Mouse (Mus musculus) heart, embryonic 10.5 days (tissue): ENCODE results near the gene S100a13. TPM values are rescaled to one million over a fixed set of nuclear protein-coding genes. Genes with fewer than 3 reads are reported as not detected.

ENCODE experiments used
- DNase-seq: peaks from one replicate; pipeline ENCODE4 v3.0.0-alpha.2; 2017; ENCODE audit warnings: low spot score
- H3K27ac ChIP-seq: fragments of 300-500 bp; sonication (generic); 2 replicates; pipeline ENCODE4 v1.5.1; 2016; ENCODE audit warnings: mild to moderate bottlenecking
- H3K27me3 ChIP-seq: fragments of 300-500 bp; sonication (generic); 2 replicates; pipeline ENCODE4 v1.6.1; 2016; ENCODE audit warnings: mild to moderate bottlenecking; ENCODE audit not compliant: poor library complexity, insufficient read depth, severe bottlenecking
- H3K36me3 ChIP-seq: fragments of 300-500 bp; sonication (generic); 2 replicates; pipeline ENCODE4 v1.6.1; 2016; ENCODE audit warnings: mild to moderate bottlenecking, moderate library complexity
- H3K4me1 ChIP-seq: fragments of 300-500 bp; sonication (generic); 2 replicates; pipeline ENCODE4 v1.6.1; 2016; ENCODE audit warnings: mild to moderate bottlenecking
- H3K4me3 ChIP-seq: fragments of 300-500 bp; sonication (generic); 2 replicates; pipeline ENCODE4 v1.5.1; 2016; ENCODE audit warnings: mild to moderate bottlenecking, moderate library complexity
- H3K9me3 ChIP-seq: fragments of 300-500 bp; sonication (generic); 2 replicates; pipeline ENCODE4 v1.6.1; 2016; ENCODE audit warnings: mild to moderate bottlenecking, moderate library complexity
- WGBS: fragments of 180-500 bp; shearing (Covaris S2); methylation state at CpG from one replicate; pipeline ENCODE4 v1.1.7; 2016; 5-methylcytosine and 5-hydroxymethylcytosine counted together
- polyA plus RNA-seq: library from polyadenylated mRNA; unstranded; fragments of >200 nt; fragmentation: Nextera tagmentation; extraction: Ambion mirVana; gene quantifications from 2 replicates; pipeline ENCODE4 v1.2.1, GENCODE M21; 2016

Gene S100a13
- polyA plus RNA-seq, 1 experiment from 2014 or later: 32.3 TPM

GRCm38 (mm10) chr3:90512948-90513642 is 1.1 kb upstream of the S100a13 start:
- Histone ChIP-seq H3K4me3 (peak overlapping the region; percentile 60), H3K9me3 (no peaks in the 10 kb centered on the region), H3K4me1 (peaks cover 32% of the 10 kb centered on the region), H3K27me3 (no peaks in the 10 kb centered on the region), H3K36me3 (peaks cover 7% of the 10 kb centered on the region; the same call in 1 of the 2 replicates), H3K27ac (peak overlapping the region; percentile 89; the same call in 1 of the 2 replicates)
- 62% methylated on average over 9 of the region's 9 CpGs for WGBS
- DNase-seq: no peak

- peaks cover 30% of the 10 kb centered on the region for H3K4me1 ChIP-seq
- H3K36me3 ChIP-seq: peaks cover 7% of the 10 kb centered on the region; the same call in 1 of the 2 replicates
- H3K9me3 ChIP-seq: no peaks in the 10 kb centered on the region
- peak overlapping the region; percentile 89 for H3K27ac ChIP-seq
- WGBS: 0% methylated on average over 10 of the region's 10 CpGs
- DNase-seq: peak; percentile 88
- no peaks in the 10 kb centered on the region for H3K27me3 ChIP-seq
- peak overlapping the region; percentile 60 for H3K4me3 ChIP-seq
These were observed 456 bp downstream of the S100a13 start for GRCm38 (mm10) chr3:90514691-90515090.

GRCm38 (mm10) chr3:90515242-90515641 is 1.0 kb downstream of the S100a13 start:
- peak; percentile 66 for DNase-seq
- Histone ChIP-seq H3K27me3 (no peaks in the 10 kb centered on the region), H3K4me1 (peaks cover 30% of the 10 kb centered on the region), H3K4me3 (peak overlapping the region; percentile 60), H3K36me3 (peaks cover 6% of the 10 kb centered on the region; the same call in 1 of the 2 replicates), H3K27ac (peak overlapping the region; percentile 89; the same call in 1 of the 2 replicates), H3K9me3 (no peaks in the 10 kb centered on the region)
- 33% methylated on average over 1 of the region's 1 CpGs for WGBS

GRCm38 (mm10) chr3:90515789-90516188 is 1.6 kb downstream of the S100a13 start:
- Histone ChIP-seq H3K4me1 (peaks cover 30% of the 10 kb centered on the region), H3K27me3 (no peaks in the 10 kb centered on the region), H3K36me3 (peaks cover 4% of the 10 kb centered on the region; the same call in 1 of the 2 replicates), H3K9me3 (no peaks in the 10 kb centered on the region), H3K4me3 (peak overlapping the region; percentile 60; the same call in 1 of the 2 replicates), H3K27ac (no peak overlapping the region)
- DNase-seq: peak; percentile 69
- WGBS: 89% methylated on average over 4 of the region's 4 CpGs

- H3K27ac ChIP-seq: no peak overlapping the region
- no peaks in the 10 kb centered on the region for H3K36me3 ChIP-seq
- peaks cover 30% of the 10 kb centered on the region for H3K4me1 ChIP-seq
- peak; percentile 64 for DNase-seq
- WGBS: 81% methylated on average over 4 of the region's 4 CpGs
- H3K4me3 ChIP-seq: no peak overlapping the region
- no peaks in the 10 kb centered on the region for H3K27me3 ChIP-seq
- H3K9me3 ChIP-seq: no peaks in the 10 kb centered on the region
These were observed 3.5 kb downstream of the S100a13 start for GRCm38 (mm10) chr3:90517711-90518110.

- no peaks in the 10 kb centered on the region for H3K4me1 ChIP-seq
- H3K27ac ChIP-seq: no peak overlapping the region
- no peak overlapping the region for H3K4me3 ChIP-seq
- H3K27me3 ChIP-seq: peaks cover 11% of the 10 kb centered on the region; the same call in 1 of the 2 replicates
- WGBS: 62% methylated on average over 4 of the region's 4 CpGs
- no peak for DNase-seq
- H3K9me3 ChIP-seq: no peaks in the 10 kb centered on the region
- H3K36me3 ChIP-seq: peaks cover 4% of the 10 kb centered on the region; the same call in 1 of the 2 replicates
These were observed 11.2 kb downstream of the S100a13 start for GRCm38 (mm10) chr3:90525421-90525820.

GRCm38 (mm10) chr3:90526076-90526475 is 11.8 kb downstream of the S100a13 start:
- no peak overlapping the region for H3K27ac ChIP-seq
- no peak overlapping the region for H3K4me3 ChIP-seq
- H3K27me3 ChIP-seq: peaks cover 11% of the 10 kb centered on the region; the same call in 1 of the 2 replicates
- no peaks in the 10 kb centered on the region for H3K9me3 ChIP-seq
- no peaks in the 10 kb centered on the region for H3K4me1 ChIP-seq
- WGBS: 76% methylated on average over 2 of the region's 2 CpGs
- no peak for DNase-seq
- peaks cover 4% of the 10 kb centered on the region; the same call in 1 of the 2 replicates for H3K36me3 ChIP-seq

- no peaks in the 10 kb centered on the region for H3K9me3 ChIP-seq
- no peaks in the 10 kb centered on the region for H3K4me1 ChIP-seq
- no peak within 1 kb of the TSS for H3K27ac ChIP-seq
- H3K36me3 ChIP-seq: peaks cover 4% of the 10 kb centered on the region; the same call in 1 of the 2 replicates
- no peak within 1 kb of the TSS for H3K4me3 ChIP-seq
- DNase-seq: no peak
- H3K27me3 ChIP-seq: peaks cover 11% of the 10 kb centered on the region; the same call in 1 of the 2 replicates
- 60% methylated on average over 5 of the region's 5 CpGs for WGBS
These were observed 12.3 kb downstream of the S100a13 start, which contains the start of gene S100a14 for GRCm38 (mm10) chr3:90526580-90526979. TSS of gene S100a14 (plus strand) at chr3:90526856.

- H3K4me3 ChIP-seq: no peak overlapping the region
- DNase-seq: no peak
These were observed 13.1 kb downstream of the S100a13 start for GRCm38 (mm10) chr3:90527291-90527873.

GRCm38 (mm10) chr3:90531713-90532112 is 17.5 kb downstream of the S100a13 start:
- DNase-seq: peak; percentile 38
- no peaks in the 10 kb centered on the region for H3K36me3 ChIP-seq
- no peak overlapping the region for H3K4me3 ChIP-seq
- H3K27ac ChIP-seq: no peak overlapping the region
- peaks cover 7% of the 10 kb centered on the region; the same call in 1 of the 2 replicates for H3K27me3 ChIP-seq
- 61% methylated on average over 5 of the region's 5 CpGs for WGBS
- H3K9me3 ChIP-seq: no peaks in the 10 kb centered on the region
- no peaks in the 10 kb centered on the region for H3K4me1 ChIP-seq

More at GRCm38 (mm10) chr3:90527291-90527873, 13.1 kb downstream of the S100a13 start:
- WGBS: 79% methylated on average over 7 of the region's 7 CpGs
- no peak overlapping the region for H3K27ac ChIP-seq
- H3K27me3 ChIP-seq: peaks cover 11% of the 10 kb centered on the region; the same call in 1 of the 2 replicates
- H3K9me3 ChIP-seq: no peaks in the 10 kb centered on the region
- H3K36me3 ChIP-seq: peaks cover 4% of the 10 kb centered on the region; the same call in 1 of the 2 replicates
- H3K4me1 ChIP-seq: no peaks in the 10 kb centered on the region

GRCm38 (mm10) chr3:90535446-90535845 is 21.2 kb downstream of the S100a13 start:
- no peaks in the 10 kb centered on the region for H3K36me3 ChIP-seq
- no peaks in the 10 kb centered on the region; the same call in 1 of the 2 replicates for H3K4me1 ChIP-seq
- no peaks in the 10 kb centered on the region; the same call in none of the 2 replicates for H3K27me3 ChIP-seq
- no peaks in the 10 kb centered on the region for H3K9me3 ChIP-seq
- peak; percentile 71 for DNase-seq
- no peak overlapping the region for H3K27ac ChIP-seq
- 70% methylated on average over 1 of the region's 1 CpGs for WGBS
- no peak overlapping the region for H3K4me3 ChIP-seq

GRCm38 (mm10) chr3:90537141-90537904 is 23.1 kb downstream of the S100a13 start, which contains the start of gene S100a16:
TSS of gene S100a16 (plus strand) at chr3:90537254.
- Histone ChIP-seq H3K4me1 (peaks cover 13% of the 10 kb centered on the region), H3K9me3 (no peaks in the 10 kb centered on the region), H3K27me3 (peaks cover 8% of the 10 kb centered on the region), H3K36me3 (no peaks in the 10 kb centered on the region), H3K27ac (0 out of 2 replicates have a peak within 1 kb of the TSS, but pooled peaks have one; percentile 13), H3K4me3 (no peak within 1 kb of the TSS)
- 41% methylated on average over 10 of the region's 10 CpGs for WGBS
- peak; percentile 74 for DNase-seq
